Comparison of ENCODE assay signal across 11 mouse cellular contexts in the genomic region with DNA sequence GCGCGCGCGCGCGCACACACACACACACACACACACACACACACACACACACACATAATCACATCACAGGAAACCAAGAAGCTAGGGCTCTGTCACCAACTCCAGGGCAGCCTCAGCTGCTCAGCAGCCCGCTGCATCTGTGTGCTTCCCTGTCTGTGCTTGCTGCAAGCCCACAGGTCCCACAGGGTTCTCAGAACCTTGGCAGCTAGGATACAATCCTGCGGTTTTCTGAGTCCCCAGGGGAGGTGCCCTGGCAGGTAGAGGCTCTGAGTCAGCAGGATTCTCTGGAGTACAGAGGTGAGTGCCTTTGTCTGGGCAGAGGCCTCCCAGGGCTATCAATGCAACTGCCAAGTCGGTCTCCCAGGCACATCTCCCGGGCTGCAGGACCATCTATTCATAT. TPM values are rescaled to one million over a fixed set of nuclear protein-coding genes. Genes with fewer than 3 reads are reported as not detected.
A peak's percentile ranks its signal among the peaks of the same experiment; 100 is the strongest.
DNase-seq lines count a peak whose midpoint lies in the region; ATAC-seq and TF ChIP-seq lines count a peak whose summit lies in the region.
"Had no signal": no experiment of that assay in that cellular context is flagged by ENCODE, and none has a peak within 500 bp of the region (broad histone marks: within the 10 kb centered on the region; RNA-seq: fewer than 3 reads in every experiment).

No protein-coding gene starts in this region.

- peaks cover 24% of the 10 kb centered on the region for H3K4me1 ChIP-seq in forebrain, embryonic 13.5 days
- H3K4me1 ChIP-seq in forebrain, embryonic 12.5 days: peaks cover 26% of the 10 kb centered on the region
- H3K4me1 ChIP-seq in ES-Bruce4 (ENCODE audit: control insufficient read depth, insufficient read depth, low read length): no peaks in the 10 kb centered on the region
- peaks cover 18% of the 10 kb centered on the region for H3K4me1 ChIP-seq in hindbrain, embryonic 15.5 days (replicated peaks)

- DNase-seq in lung, postnatal 14 days: peak; percentile 33
- DNase-seq in layer of hippocampus, adult 8-10 months (ENCODE audit: low spot score in 2 of 2): no peak
- no peak for DNase-seq in liver
- DNase-seq in gastrocnemius, adult 8-10 months (ENCODE audit: low spot score in 2 of 2): no peak
- DNase-seq: cerebellum, adult 18-20 months had no signal

- H3K9ac ChIP-seq in forebrain, embryonic 13.5 days: peak overlapping the region; percentile 18; the same call in 1 of the 2 replicates
- H3K9ac ChIP-seq in forebrain, embryonic 12.5 days: no peak overlapping the region
- peak overlapping the region; percentile 39; the same call in 1 of the 2 replicates for H3K9ac ChIP-seq in ES-Bruce4 (ENCODE audit: low read depth, poor library complexity, severe bottlenecking)
- 0 out of 2 replicates have a peak overlapping the region, but pooled peaks have one; percentile 4 for H3K9ac ChIP-seq in hindbrain, embryonic 15.5 days
- H3K9ac ChIP-seq: liver, embryonic 14.5 days had no signal

- 23% methylated on average over 10 of the region's 10 CpGs for WGBS in forebrain, embryonic 13.5 days
- WGBS in forebrain, embryonic 12.5 days: 48% methylated on average over 10 of the region's 10 CpGs
- WGBS in hindbrain, embryonic 15.5 days: 43% methylated on average over 10 of the region's 10 CpGs

- no peak overlapping the region for H3K4me2 ChIP-seq in forebrain, embryonic 13.5 days
- H3K4me2 ChIP-seq in forebrain, embryonic 12.5 days: no peak overlapping the region
- no peak overlapping the region for H3K4me2 ChIP-seq in hindbrain, embryonic 15.5 days

- H3K4me3 ChIP-seq in forebrain, embryonic 13.5 days: no peak overlapping the region
- H3K4me3 ChIP-seq in forebrain, embryonic 12.5 days (replicated peaks): no peak overlapping the region
- H3K4me3 ChIP-seq in ES-Bruce4 (ENCODE audit: low read depth, low read length): peak overlapping the region; percentile 16; the same call in 1 of the 2 replicates
- H3K4me3 ChIP-seq in hindbrain, embryonic 15.5 days: no peak overlapping the region

- H3K27ac ChIP-seq in forebrain, embryonic 13.5 days: no peak overlapping the region
- H3K27ac ChIP-seq in forebrain, embryonic 12.5 days: no peak overlapping the region
- no peak overlapping the region for H3K27ac ChIP-seq in ES-Bruce4 (ENCODE audit: insufficient read depth, low read length)
- H3K27ac ChIP-seq in hindbrain, embryonic 15.5 days (replicated peaks): peak overlapping the region; percentile 40; the same call in 1 of the 2 replicates
- H3K27ac ChIP-seq: liver, embryonic 14.5 days had no signal

- H3K27me3 ChIP-seq in forebrain, embryonic 13.5 days: peaks cover 13% of the 10 kb centered on the region
- H3K27me3 ChIP-seq in forebrain, embryonic 12.5 days: peaks cover 60% of the 10 kb centered on the region
- H3K27me3 ChIP-seq in ES-Bruce4 (ENCODE audit: control insufficient read depth, insufficient read depth, low read length, poor library complexity, severe bottlenecking): no peaks in the 10 kb centered on the region
- 0 out of 2 replicates have a peak, but pooled peaks cover 5% of the 10 kb centered on the region for H3K27me3 ChIP-seq in hindbrain, embryonic 15.5 days

- no peaks in the 10 kb centered on the region for H3K36me3 ChIP-seq in forebrain, embryonic 13.5 days (ENCODE audit: poor library complexity, severe bottlenecking)
- H3K36me3 ChIP-seq in forebrain, embryonic 12.5 days (replicated peaks): no peaks in the 10 kb centered on the region
- no peaks in the 10 kb centered on the region for H3K36me3 ChIP-seq in ES-Bruce4 (ENCODE audit: control insufficient read depth, insufficient read depth, low read length, poor library complexity, severe bottlenecking)
- no peaks in the 10 kb centered on the region for H3K36me3 ChIP-seq in hindbrain, embryonic 15.5 days
- H3K36me3 ChIP-seq: G1E had no signal

- no peaks in the 10 kb centered on the region for H3K9me3 ChIP-seq in forebrain, embryonic 13.5 days (replicated peaks)
- no peaks in the 10 kb centered on the region for H3K9me3 ChIP-seq in forebrain, embryonic 12.5 days
- no peaks in the 10 kb centered on the region for H3K9me3 ChIP-seq in ES-Bruce4 (replicated peaks; ENCODE audit: control insufficient read depth, insufficient read depth, low read length, poor library complexity, severe bottlenecking)
- H3K9me3 ChIP-seq in hindbrain, embryonic 15.5 days: no peaks in the 10 kb centered on the region
- H3K9me3 ChIP-seq: G1E had no signal

- no peak for ATAC-seq in forebrain, embryonic 13.5 days
- no peak for ATAC-seq in forebrain, embryonic 12.5 days (ENCODE audit: low FRiP score)
- ATAC-seq in hindbrain, embryonic 15.5 days (ENCODE audit: low FRiP score, low read depth): peak; percentile 25; the same call in 1 of the 2 replicates

- no peak for TF ChIP-seq EP300 in ES-Bruce4 (IDR thresholded peaks at IDR 0.05; ENCODE audit: insufficient read depth, low read depth, low read length)

- TF ChIP-seq CTCF in ES-Bruce4 (IDR thresholded peaks at IDR 0.05; ENCODE audit: low read depth, low read length): no peak

- TF ChIP-seq POLR2A in ES-Bruce4 (IDR thresholded peaks at IDR 0.05; ENCODE audit: insufficient read depth, low read length): no peak

RNA-seq across cellular contexts. Expression of gene Pitpnm3, which starts 7.3 kb away (rescaled TPM):
- polyA plus RNA-seq in forebrain, embryonic 13.5 days (2015; fragmentation: Nextera tagmentation; extraction: Ambion mirVana): 0.63 and 0.65 TPM in 2 replicates
- 0.41 and 0.58 TPM in 2 replicates for polyA plus RNA-seq in forebrain, embryonic 12.5 days (2016; fragmentation: Nextera tagmentation; extraction: Ambion mirVana)
- polyA plus RNA-seq in ES-Bruce4 (2011; ENCODE audit: insufficient read depth, insufficient read length, low read depth, missing spikeins): 0.24 and 0.42 TPM in 2 replicates
- polyA plus RNA-seq in hindbrain, embryonic 15.5 days (2015; fragmentation: Nextera tagmentation; extraction: Ambion mirVana): 4.6 and 5.4 TPM in 2 replicates
- 10 to 100 TPM; 30.5 to 46.8 (median 35.3) TPM for total RNA-seq in layer of hippocampus, adult 8-10 months (2022)
- 1 to 10 TPM in 2 of 4 experiments, under 1 TPM in 2; 0.88 to 1.5 (median 1.0) TPM for total RNA-seq in gastrocnemius, adult 8-10 months (2022)
